Mouse (Mus musculus) left cerebral cortex, adult 11 months (tissue): ENCODE measurements around the gene Cbarp.
A peak's percentile ranks its signal among the peaks of the same experiment; 100 is the strongest.

Source experiments
- DNase-seq: peaks from one replicate; pipeline ENCODE4 v3.0.0; 2022; ENCODE audit warnings: low spot score

The Cbarp gene

DNA sequence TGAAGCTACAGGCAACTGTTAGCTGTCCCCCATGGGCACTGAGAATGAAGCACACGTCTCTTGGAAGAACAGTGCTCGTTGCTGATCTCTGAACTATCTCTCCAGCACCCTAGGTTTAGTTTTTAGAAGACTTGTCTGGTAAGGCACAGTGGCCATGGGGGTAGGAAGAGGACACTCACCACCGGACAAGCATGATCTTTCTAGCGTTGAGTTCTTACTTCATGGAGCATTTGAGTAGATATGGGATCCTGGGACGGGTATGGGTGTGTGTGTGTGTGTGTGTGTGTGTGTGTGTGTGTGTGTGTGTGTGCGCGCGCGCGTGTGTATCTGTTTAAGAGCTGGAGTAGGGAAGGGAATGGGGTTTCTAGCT lies at the start of gene Cbarp:
Gene Cbarp (minus strand): TSS at position 170 of the 370 bp plus-strand sequence.
- DNase-seq: no peak

DNA sequence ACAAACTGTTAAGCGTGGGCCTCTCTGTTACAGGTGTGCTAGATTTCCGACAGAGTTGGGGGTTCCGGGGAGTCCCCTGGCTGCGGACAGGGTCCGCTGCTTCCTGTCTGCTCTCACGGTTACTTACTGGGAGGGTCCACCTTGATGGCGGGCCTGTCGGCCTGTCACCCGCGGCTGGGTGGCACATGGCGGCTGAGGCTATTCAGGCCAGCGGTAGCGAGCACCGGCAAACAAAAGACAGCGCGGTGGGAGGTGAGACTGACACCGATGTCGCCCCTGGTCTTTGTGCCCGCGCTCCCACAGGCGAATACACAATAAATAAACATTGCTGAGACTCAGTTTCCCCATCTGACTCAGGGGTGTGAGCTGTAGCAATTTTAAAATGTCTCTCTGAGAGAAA lies 49.4 kb upstream of the Cbarp start:
- no peak for DNase-seq

GRCm38 (mm10) chr10:80188453-80189024 lies 47.9 kb upstream of the Cbarp start:
- no peak for DNase-seq

DNA sequence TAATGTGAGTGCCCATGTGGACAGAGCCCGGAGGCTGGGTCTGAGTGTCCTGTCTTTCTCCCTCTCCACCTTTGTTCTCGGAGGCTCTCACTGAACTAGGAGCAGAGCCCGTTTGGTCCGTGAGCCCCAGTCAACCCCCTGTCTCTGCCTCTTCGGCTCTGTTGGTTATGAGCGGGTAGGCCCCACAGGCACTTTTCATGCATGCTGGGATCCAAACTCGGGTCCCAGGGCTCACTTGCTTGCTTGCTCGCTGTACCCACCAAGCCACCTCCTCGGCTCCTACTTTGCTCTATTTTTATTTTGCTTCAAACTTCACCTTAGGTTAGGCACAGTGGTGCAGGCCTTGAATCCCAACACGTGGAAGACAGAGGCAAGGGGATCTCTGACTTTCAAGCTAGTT lies 47.1 kb upstream of the Cbarp start:
- no peak for DNase-seq

GRCm38 (mm10) chr10:80186649-80187048 lies 46.0 kb upstream of the Cbarp start:
- DNase-seq: no peak

GRCm38 (mm10) chr10:80182547-80182946 lies 41.9 kb upstream of the Cbarp start:
- DNase-seq: no peak

GRCm38 (mm10) chr10:80180823-80181222 lies 40.2 kb upstream of the Cbarp start:
- no peak for DNase-seq

- no peak for DNase-seq
Measured at GRCm38 (mm10) chr10:80180288-80180687, 39.7 kb upstream of the Cbarp start.

DNA sequence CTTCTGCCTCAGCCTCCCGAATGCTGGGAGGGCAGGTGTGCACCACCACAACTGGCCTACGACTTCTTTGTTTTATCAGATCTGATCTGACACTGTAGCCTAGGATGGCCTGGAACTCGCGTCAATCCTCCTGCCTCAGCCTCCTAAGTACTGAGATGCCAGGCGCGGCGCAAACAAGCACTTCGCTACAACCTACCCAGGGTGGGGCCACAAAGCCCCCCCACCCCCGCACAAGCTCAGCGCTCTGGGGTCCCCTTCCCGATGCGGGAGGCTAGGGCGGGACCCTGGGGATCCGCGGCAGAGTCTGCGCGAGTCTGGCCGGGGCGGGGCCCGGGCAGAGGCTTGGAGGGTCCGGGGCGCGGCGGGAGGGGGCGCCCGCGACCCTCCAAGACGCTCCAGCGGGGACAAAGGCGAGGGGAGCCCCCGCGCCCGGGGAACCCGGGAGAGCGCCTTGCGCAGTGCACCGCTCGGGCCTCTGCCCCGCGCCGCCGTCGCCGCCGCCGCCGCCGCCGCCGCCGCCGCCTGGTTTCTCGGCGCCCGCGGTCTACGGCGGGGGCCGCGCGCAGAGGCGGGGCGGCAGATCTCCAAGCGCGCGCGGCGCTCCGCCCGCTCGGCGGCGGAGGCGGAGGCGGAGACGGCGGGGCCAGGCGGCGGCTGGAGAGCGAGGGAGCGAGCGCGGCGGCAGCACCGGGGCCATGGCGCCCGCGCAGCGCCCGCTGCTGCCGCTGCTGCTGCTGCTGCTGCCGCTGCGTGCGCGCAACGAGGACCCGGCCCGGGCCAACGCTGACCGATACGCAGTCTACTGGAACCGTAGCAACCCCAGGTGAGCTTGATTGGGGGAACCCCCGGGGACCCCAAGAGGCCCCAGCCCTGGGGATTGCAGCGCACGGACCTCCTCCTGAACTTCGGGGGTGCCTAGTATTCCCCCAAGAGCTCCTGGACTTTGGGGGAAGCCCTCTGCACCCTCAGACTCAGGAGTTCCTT lies 38.7 kb upstream of the Cbarp start, which contains the start of gene Efna2:
Gene Efna2 (plus strand): TSS at position 415 of the 984 bp plus-strand sequence.
- DNase-seq: no peak

DNA sequence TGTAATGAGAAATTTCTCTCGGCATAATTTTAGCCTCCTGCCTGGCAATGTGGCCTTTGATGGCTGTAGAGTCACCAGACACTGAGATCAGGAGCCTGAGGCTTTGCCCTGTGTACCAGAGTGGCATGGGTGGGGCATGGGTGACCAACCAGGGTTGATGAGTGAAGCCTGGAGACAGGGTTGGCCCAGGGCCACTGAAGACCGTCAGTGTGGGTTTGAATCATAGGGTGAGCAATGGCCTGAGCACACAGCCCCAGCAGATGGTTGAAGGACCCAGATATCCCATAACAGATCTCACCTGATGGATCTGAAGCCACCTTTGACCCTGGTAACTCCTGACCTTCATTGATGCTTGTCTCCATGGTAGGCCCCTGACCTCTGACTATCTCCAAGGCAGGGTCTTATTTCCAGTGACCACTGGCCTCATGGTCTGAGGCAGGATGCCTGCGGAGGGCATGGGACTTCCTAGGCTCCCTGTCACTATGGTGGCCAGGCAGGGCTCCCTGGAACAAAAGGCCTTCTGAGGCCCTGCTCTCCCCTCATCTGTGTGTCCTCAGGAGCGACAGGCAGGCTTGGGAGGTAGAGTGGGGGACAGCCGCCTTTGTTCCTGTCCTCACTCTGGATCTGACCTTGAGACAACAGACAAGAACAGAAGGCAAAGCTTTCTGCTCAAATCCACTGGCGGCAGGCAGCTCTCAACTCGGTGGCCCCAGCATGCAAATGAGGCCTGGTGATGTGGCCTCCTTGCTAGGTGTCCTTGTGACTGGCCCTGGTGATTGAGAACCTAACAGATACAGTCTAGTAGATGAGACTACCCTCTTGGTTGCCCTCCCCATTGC lies 37.0 kb upstream of the Cbarp start:
- DNase-seq: no peak

GRCm38 (mm10) chr10:80176270-80176834 lies 35.7 kb upstream of the Cbarp start:
- no peak for DNase-seq

DNA sequence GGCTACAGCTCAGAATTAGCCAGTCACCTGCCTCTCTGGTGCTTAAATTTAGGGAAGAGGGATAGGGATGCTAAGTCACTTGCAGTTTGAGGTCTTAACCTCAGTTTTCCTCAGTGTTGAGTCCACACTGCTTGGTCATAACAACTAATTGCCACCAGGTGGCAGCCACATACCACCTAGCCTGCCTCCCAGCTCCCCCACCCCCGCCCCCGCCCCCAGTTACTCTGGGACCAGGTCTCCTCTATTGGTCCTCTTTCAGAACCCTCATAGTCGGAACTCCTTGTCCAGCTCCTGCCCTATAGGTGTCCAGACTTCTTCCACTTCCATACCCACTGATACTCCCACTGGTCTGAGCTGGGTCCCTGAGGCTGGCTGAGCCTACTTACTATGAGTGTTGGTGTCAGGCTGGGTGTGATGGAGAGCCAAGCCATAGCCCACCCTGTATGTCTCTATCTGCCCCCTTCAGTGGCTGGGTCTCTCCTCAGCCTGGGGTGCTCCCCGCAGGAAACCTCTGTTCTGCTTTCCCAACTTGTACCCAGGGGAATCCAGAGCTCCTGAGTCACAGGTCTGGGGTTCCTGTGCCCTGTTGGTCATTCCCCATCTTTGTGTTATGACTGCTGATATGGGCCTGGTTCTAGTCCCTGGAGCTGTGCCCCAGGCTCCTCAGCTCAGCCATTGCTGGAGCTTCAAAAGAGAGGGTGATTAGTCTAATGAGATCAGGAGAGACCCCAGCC lies 35.1 kb upstream of the Cbarp start:
- no peak for DNase-seq

- DNase-seq: no peak
Measured at GRCm38 (mm10) chr10:80174705-80175104, 34.1 kb upstream of the Cbarp start.

DNA sequence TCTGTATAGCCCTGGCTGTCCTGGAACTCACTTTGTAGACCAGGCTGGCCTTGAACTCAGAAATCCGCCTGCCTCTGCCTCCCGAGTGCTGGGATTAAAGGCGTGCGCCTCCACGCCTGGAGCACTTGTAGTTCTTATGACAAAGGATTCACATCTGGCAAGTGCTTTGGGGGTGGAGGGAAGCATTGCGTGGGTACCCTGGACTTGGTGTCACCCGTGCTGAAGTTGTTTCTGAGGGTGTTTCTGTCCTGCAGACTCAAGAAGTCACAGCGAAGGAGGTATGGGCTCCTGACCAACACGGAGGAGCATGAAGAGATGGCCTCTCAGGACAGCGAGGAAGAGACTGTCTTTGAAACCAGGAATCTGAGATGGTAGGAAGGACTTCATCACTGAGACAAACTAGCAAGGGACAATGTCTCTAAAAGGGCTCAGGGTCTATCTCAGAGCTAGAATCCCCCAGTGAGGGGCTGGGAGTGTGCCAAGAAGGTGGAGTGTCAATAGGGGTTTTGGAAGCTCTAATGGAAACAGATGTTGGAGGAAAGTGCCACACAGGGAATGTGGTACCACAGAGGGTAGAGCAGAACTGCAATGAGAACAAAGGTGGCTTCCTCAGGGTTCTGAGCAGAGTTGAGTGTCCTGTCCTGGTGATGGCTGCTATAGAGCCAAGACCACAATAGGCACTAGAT lies 33.5 kb upstream of the Cbarp start:
- no peak for DNase-seq

DNA sequence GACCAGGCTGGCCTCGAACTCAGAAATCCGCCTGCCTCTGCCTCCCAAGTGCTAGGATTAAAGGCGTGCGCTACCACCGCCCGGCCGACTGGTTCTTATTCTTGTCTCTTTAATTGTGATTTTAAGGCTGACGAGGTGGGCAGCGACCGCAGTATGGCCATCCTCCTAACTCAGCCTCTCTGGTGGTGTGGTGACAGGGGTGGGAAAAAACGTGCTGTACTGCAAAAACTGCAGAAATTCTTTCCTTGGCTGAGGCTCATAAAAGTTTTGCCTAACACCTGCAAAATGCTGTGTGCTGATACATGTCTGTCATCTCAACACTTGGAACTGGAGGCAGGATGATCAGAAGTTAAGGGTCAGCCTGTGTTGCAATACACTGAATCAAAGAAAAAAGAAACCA lies 32.7 kb upstream of the Cbarp start:
- DNase-seq: no peak

DNA sequence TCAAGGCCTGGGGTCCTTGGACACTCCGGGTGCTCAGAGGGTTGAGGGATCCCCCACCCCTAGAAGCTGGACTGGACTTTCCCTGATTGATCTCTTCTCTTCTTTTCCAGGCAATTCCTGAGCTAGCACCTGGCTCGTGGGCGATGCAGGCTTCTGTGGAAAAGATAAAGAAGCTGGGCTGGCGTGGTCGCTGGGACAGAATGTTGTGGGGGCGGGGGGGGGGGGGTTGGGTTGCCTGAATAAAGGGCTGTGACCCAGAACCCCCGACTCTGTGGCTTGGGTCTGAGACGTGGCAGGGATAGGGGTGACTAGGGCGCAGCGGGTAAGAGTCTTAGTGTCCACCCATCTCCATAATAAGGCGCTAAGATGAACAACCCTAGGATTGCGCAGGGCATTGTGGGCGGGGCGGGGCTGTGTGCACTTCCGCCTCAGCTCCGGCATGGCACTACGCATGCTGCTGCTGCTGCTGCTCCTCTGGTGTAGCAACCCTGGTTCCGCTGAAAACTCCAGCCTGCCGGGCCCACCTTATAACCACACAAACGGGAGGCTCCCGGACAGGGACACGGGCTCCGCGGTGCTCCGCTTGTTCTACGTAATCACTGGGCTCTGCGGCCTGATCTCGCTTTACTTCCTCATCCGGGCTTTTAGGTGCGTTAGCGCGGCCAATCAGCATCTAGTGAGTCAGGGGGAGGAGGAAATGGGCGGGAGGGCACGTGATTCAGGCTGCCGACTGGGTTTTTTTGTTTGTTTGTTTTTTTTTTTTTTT lies 32.1 kb upstream of the Cbarp start, which contains the start of gene 1600002K03Rik:
Gene 1600002K03Rik (plus strand): TSS at position 418 of the 766 bp plus-strand sequence.
- DNase-seq: peak; percentile 89

DNA sequence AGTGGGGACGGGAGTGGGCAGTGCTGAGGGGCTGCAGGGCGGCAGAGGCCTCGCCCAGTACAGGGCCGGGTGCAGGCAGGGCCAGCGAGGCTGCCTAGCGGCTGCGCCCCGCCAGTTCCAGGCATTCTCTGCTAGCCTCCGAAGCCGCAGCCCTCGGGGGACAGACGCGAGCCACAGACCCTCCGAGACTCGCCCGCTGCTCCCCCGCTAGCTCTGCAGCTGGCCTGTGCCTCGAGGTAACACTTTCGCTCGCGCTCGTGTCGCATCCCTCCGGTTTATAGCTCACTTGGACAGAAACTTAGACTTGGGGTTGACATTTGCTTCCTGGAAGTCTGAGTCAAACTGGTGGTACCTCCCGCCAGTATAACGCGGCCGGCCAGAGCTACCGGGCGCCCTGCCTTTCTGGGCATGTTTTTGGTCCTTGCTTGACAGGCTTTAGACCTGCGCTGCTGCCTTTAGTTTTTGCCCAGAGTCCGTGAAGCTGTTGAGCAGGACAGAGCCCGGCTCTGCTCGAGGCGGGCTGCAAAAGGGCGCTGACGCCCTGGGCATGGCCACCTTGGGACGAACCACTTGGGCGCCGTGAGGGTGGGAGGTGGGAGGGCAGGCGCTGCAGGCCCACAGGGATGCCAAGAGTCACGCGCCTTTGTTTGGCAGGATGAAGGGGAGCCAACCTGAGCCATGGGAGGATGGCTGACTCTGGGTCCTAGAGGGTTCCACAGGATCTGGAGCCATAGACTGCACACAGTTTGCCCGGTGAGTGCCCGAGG lies 31.3 kb upstream of the Cbarp start:
- DNase-seq: no peak

- DNase-seq: no peak
Measured at GRCm38 (mm10) chr10:80171252-80171651, 30.6 kb upstream of the Cbarp start.

- no peak for DNase-seq
Measured at GRCm38 (mm10) chr10:80170601-80171021, 30.0 kb upstream of the Cbarp start.
